Mouse (Mus musculus) CH12F3 (cell line): ENCODE results near the gene Bcl9l.

ENCODE experiments used
- in situ Hi-C: fragments of 300-500 bp; cut with MboI; formaldehyde crosslinking; loops from 2 replicates; pipeline ENCODE4 v1.14.3; 2020; ENCODE audit warnings: low sequenced_read_pairs

Gene Bcl9l

GRCm38 (mm10) chr9:44483041-44483509 is 450 bp downstream of the Bcl9l start:
- in situ Hi-C loops, result no loop called here

DNA sequence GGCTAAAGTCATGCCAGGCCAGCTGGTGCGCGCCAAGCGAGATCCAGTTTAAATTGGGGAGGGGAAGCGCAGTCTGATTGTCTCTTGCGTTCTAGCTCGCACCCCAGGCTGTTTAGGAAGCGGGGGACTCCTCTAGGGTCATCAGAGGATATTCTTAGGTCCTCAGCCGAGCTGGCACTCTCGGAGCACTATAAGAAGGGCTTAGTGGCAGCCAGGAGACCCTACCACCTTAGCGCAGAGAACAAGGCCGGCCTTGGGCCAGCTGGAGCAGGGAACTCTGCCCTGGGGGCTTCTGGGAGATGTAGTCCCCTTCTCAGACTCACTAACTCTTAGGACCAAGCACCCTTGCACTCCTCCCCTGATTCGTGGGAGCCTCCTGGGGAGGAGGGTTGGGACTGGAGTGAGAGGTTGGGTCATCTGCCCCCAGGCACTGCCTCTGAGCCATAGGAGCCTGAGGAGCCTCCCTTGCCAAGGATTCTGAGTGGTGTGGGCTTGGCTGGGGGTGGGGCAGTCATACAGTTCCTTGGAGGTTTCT is 952 bp downstream of the Bcl9l start:
- in situ Hi-C loops, result no loop called here

- in situ Hi-C loops, result no loop called here
Measured at GRCm38 (mm10) chr9:44484311-44485104, 1.9 kb downstream of the Bcl9l start.

DNA sequence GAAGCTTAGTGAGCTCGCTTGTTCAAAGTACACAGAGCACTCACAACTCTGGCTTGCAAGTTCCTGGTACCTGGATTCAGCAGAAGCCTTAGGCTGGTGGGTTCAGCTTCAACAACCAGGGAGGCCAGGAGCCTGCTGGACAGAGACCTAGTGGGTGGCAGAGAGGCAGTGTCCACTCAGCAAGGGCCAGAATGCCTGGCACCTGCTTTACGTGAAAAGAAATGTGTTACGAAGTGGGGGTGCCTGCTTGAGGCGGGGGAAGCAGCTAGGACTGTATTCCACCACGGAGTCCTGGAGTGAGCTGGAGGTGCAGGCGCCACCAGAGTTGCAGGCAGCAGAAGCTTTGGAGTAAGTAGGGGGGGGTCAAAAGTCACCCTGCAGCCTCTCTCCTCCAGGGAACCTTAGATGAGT is 2.5 kb downstream of the Bcl9l start:
- in situ Hi-C loops, result no loop called here

- in situ Hi-C loops, result no loop called here
Measured at GRCm38 (mm10) chr9:44485516-44486161, 3.0 kb downstream of the Bcl9l start.

DNA sequence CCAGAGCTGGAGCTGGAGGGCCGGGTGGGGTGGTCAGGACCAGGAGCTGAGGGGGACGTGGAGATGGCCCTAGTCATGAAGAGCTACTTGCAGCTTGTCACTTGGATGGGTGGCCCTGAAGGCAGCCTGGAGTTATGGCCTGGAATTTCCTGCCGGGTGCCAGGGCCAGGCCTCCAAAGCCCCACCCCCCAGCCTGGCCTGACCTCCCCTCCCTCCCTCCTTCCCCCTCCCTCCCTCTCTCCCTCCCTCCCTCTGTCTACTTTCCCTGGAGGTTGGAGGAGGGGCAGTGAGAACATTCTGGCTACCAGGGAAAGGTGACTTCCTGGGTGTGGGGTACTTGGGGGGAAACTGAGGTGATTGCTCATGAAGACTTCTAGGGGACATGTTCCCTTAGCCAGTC is 3.7 kb downstream of the Bcl9l start:
- in situ Hi-C loops, result no loop called here

- in situ Hi-C loops, result no loop called here
Measured at GRCm38 (mm10) chr9:44486741-44487421, 4.3 kb downstream of the Bcl9l start.

GRCm38 (mm10) chr9:44487441-44487840 is 4.8 kb downstream of the Bcl9l start:
- in situ Hi-C loops, result no loop called here

DNA sequence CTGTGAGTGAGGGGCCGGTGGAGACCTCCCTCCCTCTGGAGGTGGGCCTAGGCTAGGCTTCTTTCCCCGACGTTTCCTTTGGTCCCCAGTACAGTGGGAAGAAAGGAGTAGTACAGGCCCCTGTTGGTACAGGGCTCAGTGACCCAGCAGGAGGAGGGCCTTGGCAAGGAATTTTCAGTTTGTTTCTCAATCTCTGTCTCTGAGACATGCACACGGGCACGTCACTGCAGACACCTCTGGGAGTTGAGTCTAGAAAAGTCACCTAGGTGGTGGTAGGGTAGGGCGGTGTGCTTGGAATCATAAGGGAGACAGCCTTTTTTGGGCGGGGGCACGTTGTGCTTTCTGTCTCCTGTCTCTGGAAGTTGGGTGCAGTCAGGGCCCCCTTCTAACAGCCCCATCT is 5.8 kb downstream of the Bcl9l start:
- in situ Hi-C loops, result no loop called here

GRCm38 (mm10) chr9:44488855-44489381 is 6.3 kb downstream of the Bcl9l start:
- in situ Hi-C loops, result no loop called here

GRCm38 (mm10) chr9:44489651-44490085 is 7.0 kb downstream of the Bcl9l start:
- in situ Hi-C loops, result no loop called here

GRCm38 (mm10) chr9:44490086-44490967 is 7.7 kb downstream of the Bcl9l start:
- in situ Hi-C loops, result no loop called here

DNA sequence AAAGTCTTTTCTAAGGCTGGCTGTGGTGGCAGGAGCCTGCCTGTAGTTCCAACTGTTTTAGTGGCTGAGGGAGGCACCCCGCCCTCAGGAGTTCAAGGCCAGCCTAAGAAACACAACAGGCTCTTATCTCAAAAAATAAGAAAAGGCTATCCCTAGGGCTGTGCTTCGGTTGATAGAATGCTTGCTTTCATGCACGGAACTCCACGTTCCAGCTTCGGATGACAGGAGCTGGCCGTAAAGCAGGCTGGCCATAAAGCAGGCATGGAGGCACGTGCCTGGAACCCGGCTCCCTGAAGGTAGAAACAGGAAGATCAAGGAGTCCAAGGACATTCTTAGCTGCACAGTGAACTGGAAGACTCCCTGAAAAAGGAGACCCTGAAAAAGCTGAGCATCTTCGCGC is 8.7 kb downstream of the Bcl9l start:
- in situ Hi-C loops, result no loop called here

- in situ Hi-C loops, result no loop called here
Measured at GRCm38 (mm10) chr9:44492631-44493461, 10.2 kb downstream of the Bcl9l start.

DNA sequence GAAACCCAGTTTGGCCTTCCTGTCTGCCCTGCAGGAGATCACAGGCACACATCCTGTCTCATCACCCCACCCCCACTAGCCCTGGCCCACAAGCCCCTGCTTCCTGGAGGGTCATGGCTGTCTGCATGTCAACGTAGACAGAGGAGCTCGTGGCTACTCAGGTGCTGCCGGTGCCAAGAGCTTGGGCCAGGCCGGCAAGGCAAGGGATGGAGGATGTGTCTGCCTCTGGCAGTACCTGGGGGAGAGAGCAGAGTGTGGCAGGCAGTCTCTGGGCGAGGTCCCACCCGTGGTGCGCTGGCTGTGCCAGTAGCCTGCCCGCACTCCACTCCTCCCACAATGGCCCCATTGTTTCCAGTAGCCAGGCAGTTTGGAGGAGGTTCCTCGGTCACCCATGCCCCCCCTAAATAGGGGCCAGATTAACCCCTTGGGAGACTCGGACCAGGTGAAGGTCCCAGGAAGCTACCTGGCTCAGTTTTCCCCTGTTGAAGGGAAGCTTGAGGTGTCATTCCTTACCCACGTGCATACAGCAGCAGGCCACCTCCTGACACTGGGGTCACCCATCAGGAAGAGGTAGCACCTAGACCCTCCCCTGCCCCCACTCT is 11.7 kb downstream of the Bcl9l start:
- in situ Hi-C loops, result no loop called here

DNA sequence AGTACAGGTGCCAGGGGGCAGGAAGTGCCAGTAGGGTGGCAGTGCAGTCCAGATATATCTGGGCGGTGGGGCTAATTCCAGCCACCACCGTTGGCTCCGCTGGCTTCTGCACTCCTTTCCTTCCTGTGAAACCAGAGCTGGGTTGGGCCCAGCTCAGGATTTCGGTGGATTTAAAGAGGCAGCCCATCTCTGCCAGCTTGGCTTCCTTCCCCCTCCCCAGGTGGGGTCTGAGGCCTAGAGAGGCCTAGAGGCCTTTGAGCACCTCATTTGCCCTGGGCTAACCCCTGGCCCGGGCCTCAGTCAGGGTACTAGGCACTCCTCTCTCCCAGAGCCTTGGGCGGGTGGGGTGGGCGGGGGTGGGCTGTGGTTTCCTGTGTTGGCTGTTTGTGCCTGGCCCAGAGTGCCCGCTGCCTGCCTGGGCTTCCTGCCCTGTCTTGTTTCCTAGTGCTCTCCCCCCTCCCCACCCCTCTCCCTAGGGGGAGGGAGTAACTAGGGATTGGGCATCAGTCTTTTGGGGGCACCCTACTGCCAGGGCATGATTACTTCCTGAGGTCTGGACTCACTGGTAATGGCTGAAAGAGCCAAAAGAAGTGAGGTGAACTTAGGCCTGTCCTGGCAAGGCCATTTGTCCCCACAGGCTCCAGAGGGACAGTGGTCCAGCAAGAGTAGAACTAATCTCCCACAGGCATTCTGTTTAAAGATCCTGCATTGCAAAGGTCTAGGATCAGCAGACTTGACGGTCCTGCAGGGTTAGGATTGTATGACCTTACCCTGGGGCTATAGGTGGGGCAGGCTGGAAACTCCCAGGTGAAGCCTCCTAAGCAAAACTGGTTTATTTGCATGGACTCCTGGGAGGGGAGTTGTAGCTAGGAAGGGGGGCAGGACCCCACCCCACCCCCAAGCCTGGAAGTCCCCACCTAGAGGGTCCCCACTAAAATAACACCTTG is 12.5 kb downstream of the Bcl9l start:
- in situ Hi-C loops, result no loop called here

- in situ Hi-C loops, result no loop called here
Measured at GRCm38 (mm10) chr9:44495810-44496344, 13.3 kb downstream of the Bcl9l start.
